Mouse (Mus musculus): Measurements from ENCODE around the gene Cacnb1. TPM values are rescaled to one million over a fixed set of nuclear protein-coding genes. Genes with fewer than 3 reads are reported as not detected.
A peak's percentile ranks its signal among the peaks of the same experiment; 100 is the strongest.

Gene Cacnb1
- total RNA-seq, 4 experiments from 2014 or later = 6.2 to 8.5 (median 6.5) TPM

DNA sequence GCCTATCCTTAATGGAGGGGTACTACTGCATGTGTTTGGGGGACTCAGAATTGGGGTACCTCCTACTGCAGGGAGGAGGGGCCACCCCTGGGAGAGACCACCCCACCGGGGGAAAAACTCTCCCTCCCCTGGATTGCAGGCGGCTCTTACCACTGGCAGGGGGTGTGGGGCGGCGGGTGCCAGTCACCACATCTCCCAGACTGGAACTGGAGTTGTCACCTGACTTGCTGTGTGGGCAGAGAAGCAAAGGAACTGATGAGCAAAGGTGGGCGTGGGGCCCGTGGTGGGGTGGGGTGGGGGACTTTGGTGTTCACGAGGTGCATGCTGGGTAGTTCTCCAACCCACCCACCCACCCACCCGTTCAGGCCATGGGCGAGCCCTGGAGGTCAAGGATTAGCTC lies 11.1 kb downstream of the Cacnb1 start:
- no peak for DNase-seq (ENCODE audit: low spot score)

DNA sequence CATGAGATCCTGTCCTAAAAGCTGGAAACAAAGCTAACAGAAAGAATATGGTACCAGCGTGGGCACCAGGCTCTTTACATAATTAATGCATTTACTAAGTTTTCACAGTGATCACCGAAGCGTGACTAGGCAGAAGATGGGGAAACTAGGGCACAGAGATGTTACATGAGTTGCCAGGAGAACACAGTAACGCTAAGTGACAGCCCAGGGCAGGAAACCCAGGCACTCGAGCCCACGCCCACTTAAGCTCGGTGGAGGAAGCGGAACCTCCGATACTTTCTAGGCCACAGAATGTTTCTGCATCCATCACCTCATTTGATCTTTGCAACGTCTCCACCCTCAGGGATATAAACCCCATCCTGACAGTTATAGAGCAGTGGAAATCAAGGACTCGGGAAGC lies 14.7 kb downstream of the Cacnb1 start:
- DNase-seq (ENCODE audit: low spot score) = no peak

GRCm38 (mm10) chr11:98005686-98006085 lies 17.1 kb downstream of the Cacnb1 start:
- peak; percentile 62 for DNase-seq (ENCODE audit: low spot score)

DNA sequence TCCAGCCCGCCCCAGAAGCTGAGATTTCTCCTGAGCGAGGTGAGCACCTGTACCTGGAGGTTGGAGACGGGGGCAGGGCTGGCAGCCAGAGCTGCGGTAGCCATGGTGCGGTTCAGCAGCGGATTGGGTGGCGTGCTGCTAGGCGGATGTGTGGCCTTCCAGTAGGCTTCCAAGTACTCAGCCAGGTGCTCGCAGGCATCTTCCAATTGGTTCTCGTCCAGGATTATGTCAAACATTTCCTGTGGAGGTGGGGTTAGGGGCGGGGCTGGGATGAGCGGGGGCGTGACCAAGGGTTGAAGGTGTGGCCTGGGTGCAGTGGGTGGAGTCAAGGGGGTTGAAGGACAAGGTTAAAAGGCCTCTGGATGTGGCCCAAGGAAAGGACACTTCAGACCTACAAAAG lies 17.8 kb downstream of the Cacnb1 start:
- DNase-seq (ENCODE audit: low spot score) = no peak

DNA sequence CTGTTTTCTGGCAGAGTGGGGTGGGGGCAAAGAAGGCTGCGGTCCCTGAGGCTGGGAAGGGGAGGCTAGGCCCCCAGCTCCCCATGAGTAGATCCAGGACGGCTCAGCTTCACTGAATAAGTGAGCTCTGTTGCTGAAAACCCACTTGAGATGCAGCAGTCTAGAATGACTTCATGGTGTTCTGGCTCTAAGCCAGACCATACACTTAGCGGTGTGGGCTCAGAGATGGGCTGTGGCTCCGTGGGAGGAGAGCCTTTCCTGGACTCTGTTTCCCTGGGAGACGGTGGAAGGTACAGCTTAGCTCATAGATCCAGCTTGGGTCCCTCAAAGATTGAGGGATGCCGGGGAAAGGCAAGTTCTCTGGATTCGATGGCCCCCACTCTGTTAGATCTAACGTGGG lies 18.7 kb downstream of the Cacnb1 start:
- no peak for DNase-seq (ENCODE audit: low spot score)

DNA sequence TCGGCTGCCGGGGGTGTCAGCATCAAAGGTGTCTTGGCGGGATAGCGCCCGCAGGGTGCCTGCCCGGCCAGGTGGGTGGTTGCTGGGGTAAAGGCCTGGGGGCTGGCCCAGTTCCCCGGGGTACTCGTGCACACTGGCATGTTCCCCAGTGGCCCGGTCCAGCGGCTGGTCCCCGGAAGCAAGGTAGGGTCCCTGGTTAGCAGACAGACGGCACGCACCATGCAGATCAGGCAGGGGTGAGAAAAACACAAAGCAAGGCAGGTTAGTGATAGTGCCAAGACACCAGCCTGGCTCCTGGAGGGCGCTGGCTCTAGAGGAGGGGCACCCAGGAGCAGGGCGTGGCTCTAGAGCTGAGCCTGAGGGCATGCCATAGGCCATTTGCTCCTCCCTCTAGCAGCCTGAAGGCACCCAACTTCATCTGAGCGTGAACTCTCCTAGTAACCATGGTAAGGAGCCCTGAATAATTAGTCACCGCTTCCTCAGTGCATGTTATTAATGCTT lies 19.6 kb downstream of the Cacnb1 start:
- no peak for DNase-seq (ENCODE audit: low spot score)

DNA sequence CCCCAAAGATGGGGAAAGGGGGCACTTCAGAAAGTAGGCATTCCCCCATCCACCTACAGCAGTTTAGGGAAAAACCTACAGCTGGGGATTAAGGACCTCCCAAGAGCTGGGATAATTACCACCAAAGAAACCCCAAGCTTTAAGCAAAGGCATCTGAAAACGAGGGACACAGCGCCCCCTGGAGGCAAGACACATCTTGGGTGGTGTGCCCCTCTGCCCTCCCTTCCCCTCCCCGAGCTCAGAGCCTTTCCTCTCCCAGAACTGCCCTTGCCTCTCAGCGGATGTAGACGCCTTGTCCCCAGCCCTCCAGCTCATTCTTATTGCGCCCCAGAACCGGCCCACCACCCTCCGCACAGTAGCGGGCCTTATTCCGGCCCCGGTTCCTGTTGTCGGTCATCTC lies 20.2 kb downstream of the Cacnb1 start:
- DNase-seq (ENCODE audit: low spot score) = peak; percentile 69

DNA sequence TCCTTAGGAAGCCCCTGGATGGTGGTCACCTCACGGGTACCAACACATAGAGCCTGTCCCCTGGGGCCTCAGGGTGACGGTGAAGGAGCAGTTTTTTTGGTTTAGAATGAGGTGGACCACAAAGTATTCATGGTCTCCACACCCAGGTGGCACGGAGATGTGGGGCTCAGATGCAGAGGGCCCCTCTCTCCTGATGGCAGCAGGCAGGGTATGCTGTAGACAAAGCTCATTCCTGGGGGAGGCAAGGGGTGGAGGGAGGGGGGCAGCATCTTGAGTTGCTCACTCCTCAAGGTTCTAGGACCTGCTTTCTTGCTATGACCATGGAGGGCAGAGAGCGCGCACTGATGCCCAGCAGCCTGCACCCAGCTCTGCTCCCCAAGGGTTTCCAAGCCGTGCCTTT lies 20.8 kb downstream of the Cacnb1 start:
- DNase-seq (ENCODE audit: low spot score) = no peak

DNA sequence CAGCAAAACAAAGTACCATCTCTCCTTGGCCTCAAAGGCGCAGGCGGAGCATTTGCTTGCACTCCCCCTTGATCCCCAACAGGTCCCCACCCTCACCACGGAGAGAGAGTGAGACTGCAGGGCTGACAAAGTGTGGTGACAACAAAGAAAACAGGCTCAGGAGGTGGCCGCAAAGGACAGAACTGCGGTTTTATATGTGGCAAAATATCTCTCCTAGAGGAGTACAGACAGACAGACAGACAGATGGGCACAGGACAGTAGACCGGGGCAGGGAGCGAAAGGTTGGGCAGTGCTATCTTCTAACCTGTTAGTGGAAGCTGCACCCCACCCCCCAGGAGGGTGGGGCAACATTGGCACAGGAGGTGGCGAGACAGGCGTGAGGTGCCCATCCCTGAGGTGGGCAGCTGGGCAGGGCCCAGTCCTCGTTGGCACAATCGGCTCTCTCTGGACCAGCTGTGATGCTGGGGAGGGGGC lies 21.4 kb downstream of the Cacnb1 start:
- no peak for DNase-seq (ENCODE audit: low spot score)

DNA sequence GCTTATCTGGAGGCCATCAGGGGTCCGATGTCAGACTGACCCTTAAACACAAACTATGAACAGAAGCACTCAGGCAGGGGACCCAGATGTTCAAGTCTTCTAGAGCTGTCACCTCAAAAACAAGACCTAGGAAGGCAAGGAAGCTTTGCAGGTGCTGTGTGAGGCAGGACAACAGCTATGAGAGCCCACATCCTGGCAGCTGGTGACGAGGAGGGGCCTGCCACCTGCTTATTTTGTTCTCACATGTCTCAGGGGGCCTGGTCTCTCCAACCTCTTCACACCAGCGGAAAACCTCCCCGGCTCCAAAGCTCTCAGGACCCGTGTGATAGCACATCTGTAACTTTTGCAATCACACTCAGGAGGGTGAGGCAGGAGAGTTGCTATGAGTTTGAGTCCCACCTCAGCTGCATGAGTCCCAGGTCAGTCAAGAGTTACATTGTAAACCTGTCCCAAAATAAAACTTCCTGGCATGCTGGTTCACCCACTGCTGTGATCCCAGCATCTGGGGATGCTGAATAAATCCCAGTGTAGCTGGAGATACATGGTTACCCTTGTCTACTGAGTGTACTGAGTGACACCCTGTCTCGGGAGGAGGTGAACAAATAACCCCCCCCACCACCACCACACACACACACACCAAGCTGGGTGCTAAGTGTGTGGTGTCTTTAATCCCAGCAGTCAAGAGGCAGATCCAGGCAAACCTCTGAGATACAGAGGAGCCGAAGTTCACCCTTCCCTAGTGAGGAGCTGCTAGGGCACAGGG lies 22.3 kb downstream of the Cacnb1 start:
- no peak for DNase-seq (ENCODE audit: low spot score)

GRCm38 (mm10) chr11:97999748-98000147 lies 23.1 kb downstream of the Cacnb1 start:
- DNase-seq (ENCODE audit: low spot score) = no peak

DNA sequence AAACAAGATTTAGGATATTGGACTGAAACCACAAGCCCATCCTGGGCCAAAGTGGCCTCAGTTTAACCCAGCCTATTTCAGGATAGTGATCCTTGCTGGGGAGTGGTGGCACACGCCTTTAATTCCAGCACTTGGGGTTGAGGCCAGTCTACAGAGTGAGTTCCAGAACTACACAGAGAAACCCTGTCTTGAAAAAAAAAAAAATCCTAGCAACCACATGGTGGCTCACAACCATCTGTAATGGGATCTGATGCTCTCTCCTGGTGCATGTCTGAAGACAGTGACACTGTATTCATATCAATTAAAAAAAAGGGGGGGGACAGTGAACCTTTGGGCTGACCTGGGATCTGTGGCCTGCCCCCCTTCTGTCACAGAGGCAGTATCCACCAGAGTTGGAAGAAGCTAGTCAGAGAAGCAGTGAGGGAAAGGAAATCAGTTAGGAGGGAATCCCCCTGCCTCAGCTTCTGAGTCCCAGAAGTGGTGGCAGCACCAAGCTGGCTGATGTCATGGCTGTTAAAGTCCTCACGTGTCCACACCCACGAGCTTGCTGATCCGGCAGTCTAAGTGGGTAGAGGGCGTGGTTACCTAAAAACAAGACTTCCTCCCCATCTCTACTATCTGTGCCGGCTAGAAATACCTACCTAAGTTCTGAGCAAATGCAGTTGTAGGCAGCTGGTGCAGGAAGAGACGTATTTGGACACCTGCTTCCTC lies 23.8 kb downstream of the Cacnb1 start:
- no peak for DNase-seq (ENCODE audit: low spot score)

- DNase-seq (ENCODE audit: low spot score) = no peak
Observed at GRCm38 (mm10) chr11:97998074-97998793, 24.6 kb downstream of the Cacnb1 start.

- DNase-seq (ENCODE audit: low spot score) = no peak
Observed at GRCm38 (mm10) chr11:97997387-97997960, 25.4 kb downstream of the Cacnb1 start.

GRCm38 (mm10) chr11:97996691-97997090 lies 26.1 kb downstream of the Cacnb1 start:
- no peak for DNase-seq (ENCODE audit: low spot score)

DNA sequence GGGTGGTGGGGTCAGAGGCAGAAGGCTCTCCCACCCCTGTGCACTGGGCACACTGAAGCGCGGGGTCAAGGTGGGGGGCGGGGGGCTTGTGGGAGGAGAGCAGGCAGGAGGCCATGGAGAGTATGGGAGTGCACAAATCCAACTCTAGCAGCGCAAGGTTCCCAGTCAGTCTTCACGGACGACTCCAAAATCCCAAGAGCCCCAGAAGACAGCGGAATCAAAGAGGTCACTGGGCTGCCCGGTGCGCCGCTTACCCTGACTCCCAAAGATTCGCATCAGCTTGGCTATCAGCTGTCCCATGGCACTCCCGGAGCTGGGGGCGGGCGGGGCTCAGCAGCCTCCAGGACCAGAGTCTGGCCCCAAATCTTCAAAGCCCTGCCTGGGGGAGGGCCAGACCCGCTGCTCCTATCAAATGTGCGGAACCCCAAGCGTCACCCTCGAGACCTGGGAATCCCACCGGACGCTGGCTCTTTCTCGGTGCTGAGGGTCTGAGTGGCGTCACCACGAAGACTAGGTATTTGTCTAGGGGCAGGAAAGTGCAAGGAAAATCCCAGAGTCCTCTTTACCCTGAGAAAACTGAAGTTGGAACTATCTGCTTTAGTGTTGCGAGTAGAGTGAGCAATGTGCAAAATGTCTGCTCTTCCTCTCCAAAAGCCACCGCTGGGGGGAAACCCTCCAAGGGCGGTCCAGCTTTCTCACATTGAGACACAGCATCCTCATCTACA lies 27.1 kb downstream of the Cacnb1 start, which contains the start of gene Arl5c:
Gene Arl5c (minus strand): TSS at position 618 of the 725 bp plus-strand sequence.
- DNase-seq (ENCODE audit: low spot score) = no peak

DNA sequence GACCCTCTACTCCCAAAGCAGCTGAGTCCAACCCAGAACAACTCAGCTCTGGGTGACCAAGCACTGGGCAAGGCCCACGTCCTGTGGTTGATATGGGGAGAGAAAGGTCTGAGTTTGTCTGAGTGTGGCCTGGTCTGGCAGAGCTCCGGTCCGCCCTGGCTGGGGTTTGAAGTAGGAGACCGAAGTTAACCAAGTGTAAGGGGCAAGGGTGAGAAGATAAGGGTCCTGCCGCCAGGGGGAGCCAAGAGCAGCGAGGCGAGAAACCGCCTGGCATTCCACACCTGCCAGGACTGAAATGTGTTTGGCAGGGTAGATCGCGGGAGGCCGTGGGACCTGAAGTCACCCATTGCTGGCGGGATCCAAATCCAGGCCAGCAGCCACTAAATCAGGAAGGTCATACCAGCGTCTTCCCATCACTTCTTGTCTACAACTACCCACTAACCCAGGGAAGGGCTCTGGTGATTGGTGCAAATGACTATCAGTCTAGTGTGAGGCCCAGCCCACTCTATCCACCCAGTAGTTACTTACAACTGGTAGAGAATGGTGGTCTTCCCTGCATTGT lies 28.2 kb downstream of the Cacnb1 start:
- peak; percentile 78 for DNase-seq (ENCODE audit: low spot score)

DNA sequence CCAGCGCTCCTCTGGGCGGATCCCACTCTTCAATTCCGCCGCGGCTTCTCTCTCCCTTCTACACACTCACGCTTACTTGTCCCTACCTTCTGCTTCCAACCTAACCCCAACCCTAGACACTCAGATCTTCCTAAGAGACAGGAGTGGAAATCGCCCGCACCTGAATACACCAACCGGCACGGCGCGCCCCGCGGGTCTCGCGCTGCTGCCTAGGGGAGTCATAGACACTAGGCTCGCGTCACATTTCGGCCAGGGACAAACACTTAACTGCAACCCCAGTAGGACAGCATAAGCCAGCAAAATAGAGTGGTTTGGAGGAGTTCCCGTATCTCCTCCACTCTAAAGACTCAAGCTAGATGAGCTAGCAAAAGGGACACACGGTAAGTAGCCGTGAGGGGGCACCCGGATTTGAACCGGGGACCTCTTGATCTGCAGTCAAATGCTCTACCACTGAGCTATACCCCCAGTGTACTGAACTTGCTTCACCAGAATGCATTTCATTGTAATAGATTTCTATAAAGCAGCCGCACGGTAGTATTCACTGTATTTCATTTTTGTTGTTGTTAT lies 34.2 kb downstream of the Cacnb1 start:
- peak; percentile 94 for DNase-seq (ENCODE audit: low spot score)

GRCm38 (mm10) chr11:97987551-97988526 lies 35.0 kb downstream of the Cacnb1 start:
- DNase-seq (ENCODE audit: low spot score) = peak; percentile 97
